Mouse (Mus musculus) liver, postnatal 0 days (tissue): Measurements from ENCODE around the gene Sbk3.

Experiments used
- CTCF ChIP-seq: sonication (generic); IDR thresholded peaks from 2 replicates; pipeline ENCODE4 v1.5.1; 2016; ENCODE audit warnings: antibody characterized with exemption, low read depth
- EP300 ChIP-seq: IDR thresholded peaks from 2 replicates; pipeline ENCODE4 v1.6.1; 2016; ENCODE audit warnings: antibody characterized with exemption, low read depth, mild to moderate bottlenecking

DNA sequence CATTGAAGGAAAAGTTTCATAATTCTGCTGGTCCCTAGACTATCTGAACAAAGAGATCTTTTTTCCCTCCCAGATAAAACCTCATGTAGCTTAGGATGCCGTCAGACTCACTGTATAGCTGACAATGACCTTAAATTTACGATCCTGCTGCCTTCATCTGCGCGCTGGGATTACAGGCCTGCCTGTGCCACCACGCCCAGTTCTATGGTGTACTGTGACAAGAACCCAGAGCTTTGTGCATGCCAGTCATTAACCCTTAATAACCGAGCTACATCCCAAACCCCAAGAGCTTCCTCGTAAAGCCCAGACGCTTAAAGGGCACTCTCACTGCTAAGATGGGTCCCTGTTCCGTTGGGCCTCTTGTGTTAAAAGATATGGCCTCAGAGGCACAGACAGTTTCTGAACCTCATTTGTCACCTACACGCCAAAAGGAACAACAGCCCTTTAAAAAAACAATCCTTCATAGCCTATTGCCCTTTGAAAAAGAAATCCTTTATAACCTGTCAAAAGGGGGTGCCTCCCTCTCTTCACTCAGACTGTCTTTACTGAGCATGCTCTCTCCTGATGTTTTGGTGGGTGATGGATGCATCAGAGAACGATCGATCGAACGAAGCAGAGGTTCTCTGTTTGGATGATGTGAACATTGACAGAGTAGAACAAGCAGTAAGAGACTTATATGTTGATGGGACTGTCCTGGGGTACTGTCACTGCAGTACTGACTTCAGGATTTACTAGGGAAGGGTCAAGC, 55.1 kb downstream of the Sbk3 start:
- TF ChIP-seq CTCF (no peak), EP300 (0 out of 2 replicates have a peak, but pooled peaks have one; percentile 5)
